Mouse (Mus musculus): ENCODE data around the gene Ewsr1. TPM values are rescaled to one million over a fixed set of nuclear protein-coding genes. Genes with fewer than 3 reads are reported as not detected.
A peak's percentile ranks its signal among the peaks of the same experiment; 100 is the strongest.

Gene Ewsr1
- polyA plus RNA-seq, 2 experiments, result 357 to 828 TPM

DNA sequence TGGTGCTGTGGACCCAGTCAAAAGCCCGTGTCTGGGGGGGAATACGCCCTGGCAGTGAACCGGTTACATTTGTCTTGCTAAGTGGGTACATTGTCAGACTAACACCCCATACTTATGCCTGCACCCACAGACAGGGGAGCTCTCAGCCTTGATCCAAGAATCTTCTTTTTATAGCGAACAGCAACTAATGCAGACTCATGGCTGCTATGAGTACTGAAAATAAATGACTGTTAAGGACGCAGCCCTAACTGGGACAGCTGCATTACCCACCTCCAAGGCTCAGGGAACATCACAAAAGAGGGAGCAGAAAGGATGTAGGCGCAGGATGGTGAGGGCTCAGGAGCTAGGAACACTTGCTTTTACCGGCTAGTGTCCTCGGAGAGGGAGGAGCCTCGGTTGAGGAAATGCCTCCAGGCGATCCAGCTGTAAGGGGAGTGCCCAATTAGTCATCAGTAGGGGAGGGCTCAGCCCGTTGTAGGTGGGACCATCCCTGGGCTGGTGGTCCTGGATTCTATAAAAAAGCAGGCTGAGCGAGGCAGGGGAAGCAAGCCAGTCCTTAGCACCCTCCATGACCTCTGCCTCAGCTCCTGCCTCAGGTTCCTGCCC is 52.6 kb downstream of the Ewsr1 start:
- Histone ChIP-seq H3K27ac (replicated peaks; ENCODE audit: low read depth, low read length) (no peak overlapping the region), H3K4me2 (replicated peaks; ENCODE audit: low read depth, low read length, severe bottlenecking) (no peak overlapping the region), H3K9me3 (ENCODE audit: control insufficient read depth, low read length) (no peaks in the 10 kb centered on the region), H3K27me3 (ENCODE audit: control insufficient read depth, insufficient read depth, low read length) (no peaks in the 10 kb centered on the region), H3K4me3 (replicated peaks; ENCODE audit: low read length) (no peak overlapping the region), H3K9ac (ENCODE audit: low read depth, low read length, severe bottlenecking) (no peak overlapping the region), H3K4me1 (ENCODE audit: control insufficient read depth, insufficient read depth, low read length) (no peaks in the 10 kb centered on the region), H3K36me3 (ENCODE audit: control insufficient read depth, insufficient read depth, low read length) (peaks cover 14% of the 10 kb centered on the region)
- TF ChIP-seq POLR2A (IDR thresholded peaks at IDR 0.05; ENCODE audit: borderline replicate concordance, extremely low read depth, insufficient read depth, insufficient read length), result no peak
- DNase-seq (ENCODE audit: low spot score) (no peak), ATAC-seq (ENCODE audit: low FRiP score, low read depth) (no peak)
- WGBS, result 38% methylated on average over 12 of the region's 12 CpGs

DNA sequence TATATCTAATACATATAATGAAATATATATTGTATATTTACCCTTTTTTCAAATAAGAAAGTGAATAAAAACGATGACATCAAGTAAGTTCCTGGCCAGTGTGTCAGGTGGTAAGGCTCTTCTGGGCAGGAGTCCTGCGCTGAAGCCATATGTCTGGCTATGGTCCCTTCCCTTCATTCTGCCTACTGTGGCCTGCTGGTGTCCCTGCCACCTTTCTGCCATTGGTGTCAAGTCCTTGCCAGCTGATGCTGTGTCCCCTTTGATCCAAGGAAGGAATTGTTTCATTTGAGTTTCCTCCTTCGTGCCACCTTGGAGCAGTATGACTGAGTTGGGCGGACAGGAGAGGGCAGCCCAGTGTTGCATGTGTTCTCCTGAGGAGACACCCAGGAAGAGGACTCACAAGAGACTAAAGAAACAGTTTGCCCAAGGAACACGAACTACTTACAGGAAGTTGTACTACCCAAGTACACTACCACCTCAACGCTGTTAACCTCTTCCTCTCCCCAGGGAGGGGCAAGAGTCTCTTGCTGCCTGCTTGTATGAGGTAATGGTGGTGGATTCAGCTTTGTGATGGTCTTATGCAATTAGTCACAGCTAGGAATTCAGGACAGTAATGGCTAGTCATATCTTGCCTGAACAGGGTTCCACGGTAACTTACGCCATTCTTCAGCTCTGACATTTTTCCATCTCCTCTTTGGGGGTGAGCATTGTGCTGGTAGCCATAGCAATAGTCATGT is 56.3 kb downstream of the Ewsr1 start:
- no peak overlapping the region for H3K27ac ChIP-seq (replicated peaks; ENCODE audit: low read depth, low read length)
- H3K9me3 ChIP-seq (ENCODE audit: control insufficient read depth, low read length), result no peaks in the 10 kb centered on the region
- no peak for TF ChIP-seq POLR2A (IDR thresholded peaks at IDR 0.05; ENCODE audit: borderline replicate concordance, extremely low read depth, insufficient read depth, insufficient read length)
- H3K27me3 ChIP-seq (ENCODE audit: control insufficient read depth, insufficient read depth, low read length), result no peaks in the 10 kb centered on the region
- H3K9ac ChIP-seq (ENCODE audit: low read depth, low read length, severe bottlenecking), result no peak overlapping the region
- peaks cover 2% of the 10 kb centered on the region; the same call in 1 of the 2 replicates for H3K4me1 ChIP-seq (ENCODE audit: control insufficient read depth, insufficient read depth, low read length)
- H3K4me3 ChIP-seq (replicated peaks; ENCODE audit: low read length), result no peak overlapping the region
- H3K4me2 ChIP-seq (replicated peaks; ENCODE audit: low read depth, low read length, severe bottlenecking), result no peak overlapping the region
- H3K36me3 ChIP-seq (ENCODE audit: control insufficient read depth, insufficient read depth, low read length), result peaks cover 31% of the 10 kb centered on the region
- 90% methylated on average over 8 of the region's 8 CpGs for WGBS
- no peak for ATAC-seq (ENCODE audit: low FRiP score, low read depth)
- DNase-seq (ENCODE audit: low spot score), result no peak

DNA sequence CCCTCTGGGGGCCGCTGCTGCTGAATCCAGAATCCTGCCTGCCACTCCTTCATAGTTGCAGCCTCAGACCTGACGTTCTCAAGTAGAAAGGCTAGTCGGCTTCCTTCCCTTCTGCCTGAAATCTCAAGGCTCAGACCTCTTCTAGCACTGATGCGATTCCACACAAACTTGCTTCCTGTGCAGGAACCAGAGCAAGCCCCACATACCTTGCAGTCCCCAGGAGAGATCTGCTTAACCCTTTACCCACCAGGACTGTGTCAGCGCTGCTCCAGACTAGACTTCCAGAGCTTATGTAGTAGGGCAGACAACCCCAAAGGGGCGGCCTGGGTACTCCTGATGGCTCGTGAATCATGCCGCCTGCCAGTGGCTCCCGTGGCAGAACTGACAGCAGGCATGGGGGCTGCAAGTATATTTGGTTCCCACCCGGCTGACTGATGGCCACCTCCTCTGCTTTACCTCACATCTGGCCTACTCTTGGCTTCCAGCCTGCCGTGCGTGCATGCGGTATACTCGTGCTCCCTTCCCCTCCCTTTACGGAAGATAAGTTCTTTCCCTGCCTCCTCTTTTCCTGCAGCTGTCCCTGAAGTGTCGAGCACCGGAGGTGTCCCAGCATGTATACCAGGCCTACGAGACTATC is 57.8 kb downstream of the Ewsr1 start:
- WGBS, result 64% methylated on average over 18 of the region's 18 CpGs
- Histone ChIP-seq H3K9ac (ENCODE audit: low read depth, low read length, severe bottlenecking) (no peak overlapping the region), H3K4me3 (replicated peaks; ENCODE audit: low read length) (no peak overlapping the region), H3K27ac (replicated peaks; ENCODE audit: low read depth, low read length) (peak overlapping the region; percentile 63), H3K27me3 (ENCODE audit: control insufficient read depth, insufficient read depth, low read length) (no peaks in the 10 kb centered on the region), H3K9me3 (ENCODE audit: control insufficient read depth, low read length) (no peaks in the 10 kb centered on the region), H3K4me2 (replicated peaks; ENCODE audit: low read depth, low read length, severe bottlenecking) (no peak overlapping the region), H3K4me1 (ENCODE audit: control insufficient read depth, insufficient read depth, low read length) (peaks cover 2% of the 10 kb centered on the region; the same call in 1 of the 2 replicates), H3K36me3 (ENCODE audit: control insufficient read depth, insufficient read depth, low read length) (peaks cover 45% of the 10 kb centered on the region)
- ATAC-seq (ENCODE audit: low FRiP score, low read depth), result peak; percentile 79
- no peak for TF ChIP-seq POLR2A (IDR thresholded peaks at IDR 0.05; ENCODE audit: borderline replicate concordance, extremely low read depth, insufficient read depth, insufficient read length)
- no peak for DNase-seq (ENCODE audit: low spot score)

DNA sequence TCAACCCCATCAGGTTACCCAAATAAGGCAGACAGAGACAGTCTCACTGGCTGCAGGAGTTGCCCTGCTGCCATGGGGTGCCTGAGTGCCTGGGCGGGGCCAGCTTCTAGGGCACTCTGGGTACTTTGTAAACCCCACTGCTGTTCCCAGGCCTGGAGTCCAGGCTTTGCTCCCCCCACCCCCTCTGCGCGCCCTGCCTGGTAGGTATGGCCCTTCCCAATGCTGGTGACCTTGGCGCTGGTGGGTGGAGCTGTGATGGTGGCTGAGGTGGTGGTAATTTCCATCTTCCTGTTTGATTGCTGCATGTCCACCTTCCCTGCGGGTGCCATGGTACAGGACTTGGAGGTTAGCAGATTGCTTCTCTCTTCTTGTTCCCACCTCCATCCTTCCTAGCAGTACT is 58.5 kb downstream of the Ewsr1 start:
- no peak for ATAC-seq (ENCODE audit: low FRiP score, low read depth)
- WGBS, result 90% methylated on average over 5 of the region's 5 CpGs

DNA sequence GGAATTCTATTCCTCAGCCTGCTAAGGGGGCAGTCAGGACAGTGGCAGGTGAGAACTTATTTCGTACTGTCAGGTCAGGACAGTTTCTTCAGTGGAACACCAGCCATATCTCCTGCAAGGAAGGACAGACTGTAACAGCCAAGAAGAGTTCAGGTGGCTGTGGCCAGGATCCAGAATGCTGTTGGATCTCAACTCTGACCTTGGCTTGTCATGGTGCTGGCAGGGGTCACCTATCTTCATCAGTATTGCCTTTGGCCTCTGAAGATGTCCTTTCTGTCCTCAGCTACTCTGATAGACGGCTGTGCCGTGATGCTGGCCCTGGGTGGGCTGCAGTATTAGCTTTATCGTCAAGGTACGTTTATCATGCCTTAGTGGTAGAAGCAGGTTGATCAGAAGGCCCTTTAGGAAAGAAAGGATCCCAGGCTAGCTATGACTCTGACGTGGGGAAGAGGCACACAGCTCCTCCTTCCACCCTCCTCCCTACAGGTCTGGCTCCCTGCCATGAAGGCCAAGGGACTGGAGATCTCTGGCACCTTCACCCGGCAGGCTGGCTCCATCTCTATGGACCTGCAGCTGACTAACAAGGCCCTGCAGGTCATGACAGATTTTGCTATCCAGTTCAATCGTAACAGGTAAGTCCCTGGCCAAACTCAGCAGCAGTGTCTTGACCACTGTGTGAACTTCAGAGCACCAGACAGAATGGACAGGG is 61.8 kb downstream of the Ewsr1 start:
- WGBS, result 84% methylated on average over 8 of the region's 8 CpGs
- H3K4me2 ChIP-seq (replicated peaks; ENCODE audit: low read depth, low read length, severe bottlenecking), result no peak overlapping the region
- no peak for TF ChIP-seq POLR2A (IDR thresholded peaks at IDR 0.05; ENCODE audit: borderline replicate concordance, extremely low read depth, insufficient read depth, insufficient read length)
- H3K4me3 ChIP-seq (replicated peaks; ENCODE audit: low read length), result no peak overlapping the region
- H3K27ac ChIP-seq (replicated peaks; ENCODE audit: low read depth, low read length), result no peak overlapping the region
- no peak for DNase-seq (ENCODE audit: low spot score)
- no peaks in the 10 kb centered on the region for H3K9me3 ChIP-seq (ENCODE audit: control insufficient read depth, low read length)
- H3K27me3 ChIP-seq (ENCODE audit: control insufficient read depth, insufficient read depth, low read length), result no peaks in the 10 kb centered on the region
- no peak overlapping the region for H3K9ac ChIP-seq (ENCODE audit: low read depth, low read length, severe bottlenecking)
- no peak for ATAC-seq (ENCODE audit: low FRiP score, low read depth)
- peaks cover 2% of the 10 kb centered on the region; the same call in 1 of the 2 replicates for H3K4me1 ChIP-seq (ENCODE audit: control insufficient read depth, insufficient read depth, low read length)
- peaks cover 78% of the 10 kb centered on the region for H3K36me3 ChIP-seq (ENCODE audit: control insufficient read depth, insufficient read depth, low read length)

More for the DNA sequence above, 58.5 kb downstream of the Ewsr1 start:
- Histone ChIP-seq H3K4me2 (replicated peaks; ENCODE audit: low read depth, low read length, severe bottlenecking) (no peak overlapping the region), H3K4me1 (ENCODE audit: control insufficient read depth, insufficient read depth, low read length) (peaks cover 2% of the 10 kb centered on the region; the same call in 1 of the 2 replicates), H3K36me3 (ENCODE audit: control insufficient read depth, insufficient read depth, low read length) (peaks cover 52% of the 10 kb centered on the region), H3K4me3 (replicated peaks; ENCODE audit: low read length) (no peak overlapping the region), H3K9me3 (ENCODE audit: control insufficient read depth, low read length) (no peaks in the 10 kb centered on the region), H3K9ac (ENCODE audit: low read depth, low read length, severe bottlenecking) (no peak overlapping the region), H3K27ac (replicated peaks; ENCODE audit: low read depth, low read length) (peak overlapping the region; percentile 63), H3K27me3 (ENCODE audit: control insufficient read depth, insufficient read depth, low read length) (no peaks in the 10 kb centered on the region)
- no peak for TF ChIP-seq POLR2A (IDR thresholded peaks at IDR 0.05; ENCODE audit: borderline replicate concordance, extremely low read depth, insufficient read depth, insufficient read length)
- DNase-seq (ENCODE audit: low spot score), result no peak
